Mouse (Mus musculus): Measurements from ENCODE around the gene Ephb2.

DNA sequence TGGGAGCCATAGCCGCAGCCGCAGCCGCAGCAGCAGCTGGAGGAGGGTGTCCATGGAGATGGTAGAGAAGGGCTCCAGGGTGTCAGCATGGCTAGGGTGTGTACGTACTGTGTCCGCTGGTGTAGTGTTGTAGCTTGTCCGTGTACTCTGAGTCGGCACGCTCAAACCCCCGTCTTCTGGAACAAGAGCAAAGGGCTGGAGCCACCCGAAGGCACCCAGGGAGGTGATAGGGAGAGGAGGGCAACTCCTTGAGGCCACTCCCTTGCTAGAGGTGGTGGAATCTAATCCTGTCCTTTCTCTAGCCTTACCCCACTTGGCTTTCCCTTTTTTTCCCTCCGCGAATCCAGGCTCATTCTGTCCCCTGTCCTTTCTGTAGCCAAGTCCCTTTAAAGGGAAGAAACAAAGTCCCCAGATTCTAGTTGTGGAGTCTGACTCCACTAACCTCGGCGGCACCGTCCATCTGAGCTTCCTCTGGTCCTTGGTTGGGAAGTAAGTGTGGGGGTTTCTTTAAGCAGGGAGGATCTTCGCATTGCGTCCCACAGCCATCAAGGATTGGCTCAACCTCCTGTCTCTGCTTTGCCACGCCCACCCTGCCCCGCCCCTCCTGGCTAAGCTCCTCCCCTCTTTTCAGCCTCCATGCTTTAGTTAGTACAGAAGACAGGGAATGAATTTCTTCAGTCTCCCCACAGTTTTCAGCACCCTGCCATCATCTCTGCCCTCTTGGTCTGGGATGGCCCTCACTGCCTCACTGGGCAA is 163.3 kb downstream of the Ephb2 start:
- no peak for TF ChIP-seq POLR2A (IDR thresholded peaks at IDR 0.05; ENCODE audit: low read depth, low read length)
- TF ChIP-seq CTCF (conservative IDR thresholded peaks at IDR 0.05; ENCODE audit: insufficient read depth, insufficient read length, low read depth, low read length) = no peak
